Mouse (Mus musculus): ENCODE measurements around the gene Spats1. TPM values are rescaled to one million over a fixed set of nuclear protein-coding genes. Genes with fewer than 3 reads are reported as not detected.
A peak's percentile ranks its signal among the peaks of the same experiment; 100 is the strongest.

Gene Spats1
- polyA plus RNA-seq, 1 experiment from 2014 or later: 0.86 TPM

DNA sequence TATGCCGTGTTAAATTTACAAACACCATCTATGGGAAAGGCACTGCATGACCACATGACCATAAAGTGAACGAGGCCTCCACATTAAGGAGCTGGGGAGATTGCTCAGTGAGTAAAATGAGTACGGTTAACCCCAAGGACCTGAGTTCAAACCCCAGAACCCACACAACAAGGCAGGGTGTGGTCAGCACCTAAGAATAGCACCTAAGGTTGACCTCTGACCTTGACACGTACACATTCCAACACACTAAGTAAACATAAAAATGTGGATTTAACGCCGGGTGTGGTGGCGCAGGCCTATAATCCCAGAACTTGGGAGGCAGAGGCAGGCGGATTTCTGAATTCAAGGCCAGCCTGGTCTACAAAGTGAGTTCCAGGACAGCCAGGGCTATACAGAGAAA, 25.6 kb downstream of the Spats1 start:
- H3K9me3 ChIP-seq (replicated peaks; ENCODE audit: control insufficient read depth, low read length): no peaks in the 10 kb centered on the region
- H3K36me3 ChIP-seq (ENCODE audit: control insufficient read depth, insufficient read depth, low read length): no peaks in the 10 kb centered on the region
- no peak overlapping the region for H3K9ac ChIP-seq (ENCODE audit: low read depth, low read length)
- H3K4me1 ChIP-seq (ENCODE audit: control insufficient read depth, insufficient read depth, low read length): peaks cover 4% of the 10 kb centered on the region; the same call in 1 of the 2 replicates
- no peak overlapping the region for H3K27ac ChIP-seq (ENCODE audit: low read depth, low read length)
- H3K27me3 ChIP-seq (ENCODE audit: control insufficient read depth, insufficient read depth, low read length): no peaks in the 10 kb centered on the region
- WGBS (ENCODE audit: insufficient replicate concordance): 88% methylated on average over 8 of the region's 8 CpGs
- no peak for ATAC-seq (replicated peaks; ENCODE audit: insufficient number of reproducible peaks, low FRiP score, low TSS enrichment)
- H3K4me2 ChIP-seq: no peak overlapping the region
- no peak overlapping the region for H3K4me3 ChIP-seq (ENCODE audit: low read depth, low read length)

DNA sequence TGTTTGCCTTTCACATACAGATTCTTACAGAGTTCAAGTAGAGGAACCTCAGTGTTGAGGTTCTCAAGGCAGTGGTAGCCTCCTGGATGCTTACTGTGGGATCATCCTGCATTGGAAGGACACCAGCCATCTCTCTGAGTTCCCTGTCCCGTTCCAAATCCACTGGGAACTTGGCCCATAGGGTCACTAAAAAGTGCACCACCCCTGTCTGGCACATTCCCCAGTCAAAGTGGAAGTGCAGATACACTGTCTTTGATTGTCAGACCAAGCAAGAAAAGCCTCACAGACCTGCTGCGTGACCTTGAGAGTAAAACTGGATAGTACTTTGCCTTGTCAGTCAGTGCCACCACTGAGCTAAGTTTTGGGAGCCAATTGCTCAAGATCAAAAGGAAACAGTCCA, 28.2 kb downstream of the Spats1 start:
- no peaks in the 10 kb centered on the region for H3K36me3 ChIP-seq (ENCODE audit: control insufficient read depth, insufficient read depth, low read length)
- H3K4me1 ChIP-seq (ENCODE audit: control insufficient read depth, insufficient read depth, low read length): peaks cover 4% of the 10 kb centered on the region; the same call in 1 of the 2 replicates
- H3K27ac ChIP-seq (ENCODE audit: low read depth, low read length): no peak overlapping the region
- no peak for ATAC-seq (replicated peaks; ENCODE audit: insufficient number of reproducible peaks, low FRiP score, low TSS enrichment)
- H3K27me3 ChIP-seq (ENCODE audit: control insufficient read depth, insufficient read depth, low read length): no peaks in the 10 kb centered on the region
- WGBS (ENCODE audit: insufficient replicate concordance): 64% methylated on average over 2 of the region's 2 CpGs
- H3K9me3 ChIP-seq (replicated peaks; ENCODE audit: control insufficient read depth, low read length): no peaks in the 10 kb centered on the region
- no peak overlapping the region for H3K9ac ChIP-seq (ENCODE audit: low read depth, low read length)
- H3K4me2 ChIP-seq: no peak overlapping the region
- H3K4me3 ChIP-seq (ENCODE audit: low read depth, low read length): no peak overlapping the region

DNA sequence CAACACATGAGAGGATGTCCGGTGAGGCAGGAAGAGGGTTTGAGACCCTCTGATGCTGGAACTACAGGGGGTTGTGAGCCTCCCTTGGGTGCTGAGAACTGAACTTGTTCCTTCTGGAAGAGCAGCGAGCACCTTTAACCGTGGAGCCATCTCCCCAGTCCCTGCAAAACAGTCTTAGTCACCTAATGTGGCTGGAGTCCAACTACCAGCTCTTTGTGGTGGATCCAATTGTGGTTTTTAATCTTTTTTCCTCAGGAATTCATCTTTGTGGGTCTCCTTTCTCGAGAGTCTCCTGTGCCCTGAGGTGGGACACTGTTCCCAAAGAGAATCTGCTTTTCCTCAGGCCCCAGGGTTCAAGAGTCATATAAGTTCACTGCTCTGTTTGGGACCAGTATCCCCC, 29.3 kb downstream of the Spats1 start:
- Histone ChIP-seq H3K4me2 (no peak overlapping the region), H3K4me3 (ENCODE audit: low read depth, low read length) (no peak overlapping the region), H3K27me3 (ENCODE audit: control insufficient read depth, insufficient read depth, low read length) (no peaks in the 10 kb centered on the region), H3K27ac (ENCODE audit: low read depth, low read length) (no peak overlapping the region), H3K4me1 (ENCODE audit: control insufficient read depth, insufficient read depth, low read length) (peaks cover 4% of the 10 kb centered on the region; the same call in 1 of the 2 replicates), H3K9me3 (replicated peaks; ENCODE audit: control insufficient read depth, low read length) (no peaks in the 10 kb centered on the region), H3K36me3 (ENCODE audit: control insufficient read depth, insufficient read depth, low read length) (peaks cover 3% of the 10 kb centered on the region; the same call in 1 of the 2 replicates), H3K9ac (ENCODE audit: low read depth, low read length) (no peak overlapping the region)
- 83% methylated on average over 4 of the region's 4 CpGs for WGBS (ENCODE audit: insufficient replicate concordance)
- no peak for ATAC-seq (replicated peaks; ENCODE audit: insufficient number of reproducible peaks, low FRiP score, low TSS enrichment)

DNA sequence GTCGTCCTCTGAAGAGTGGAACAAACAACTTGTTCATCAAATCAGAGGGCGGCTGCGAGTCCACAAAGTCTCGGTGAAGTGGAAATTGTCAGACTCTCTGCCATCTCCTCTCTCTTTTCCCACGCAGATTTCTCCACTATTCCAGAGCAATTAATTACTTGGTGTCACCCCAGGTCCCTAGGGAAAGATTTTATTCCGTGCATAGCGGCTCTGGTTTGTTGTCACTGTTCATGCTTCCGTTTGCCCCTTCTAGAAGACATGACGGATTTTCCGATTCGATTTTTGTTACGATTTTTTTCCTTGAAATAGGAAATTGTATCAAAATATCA, 41.0 kb downstream of the Spats1 start:
- H3K9ac ChIP-seq (ENCODE audit: low read depth, low read length): peak overlapping the region; percentile 93
- 6% methylated on average over 12 of the region's 12 CpGs for WGBS (ENCODE audit: insufficient replicate concordance)
- ATAC-seq (replicated peaks; ENCODE audit: insufficient number of reproducible peaks, low FRiP score, low TSS enrichment): no peak

DNA sequence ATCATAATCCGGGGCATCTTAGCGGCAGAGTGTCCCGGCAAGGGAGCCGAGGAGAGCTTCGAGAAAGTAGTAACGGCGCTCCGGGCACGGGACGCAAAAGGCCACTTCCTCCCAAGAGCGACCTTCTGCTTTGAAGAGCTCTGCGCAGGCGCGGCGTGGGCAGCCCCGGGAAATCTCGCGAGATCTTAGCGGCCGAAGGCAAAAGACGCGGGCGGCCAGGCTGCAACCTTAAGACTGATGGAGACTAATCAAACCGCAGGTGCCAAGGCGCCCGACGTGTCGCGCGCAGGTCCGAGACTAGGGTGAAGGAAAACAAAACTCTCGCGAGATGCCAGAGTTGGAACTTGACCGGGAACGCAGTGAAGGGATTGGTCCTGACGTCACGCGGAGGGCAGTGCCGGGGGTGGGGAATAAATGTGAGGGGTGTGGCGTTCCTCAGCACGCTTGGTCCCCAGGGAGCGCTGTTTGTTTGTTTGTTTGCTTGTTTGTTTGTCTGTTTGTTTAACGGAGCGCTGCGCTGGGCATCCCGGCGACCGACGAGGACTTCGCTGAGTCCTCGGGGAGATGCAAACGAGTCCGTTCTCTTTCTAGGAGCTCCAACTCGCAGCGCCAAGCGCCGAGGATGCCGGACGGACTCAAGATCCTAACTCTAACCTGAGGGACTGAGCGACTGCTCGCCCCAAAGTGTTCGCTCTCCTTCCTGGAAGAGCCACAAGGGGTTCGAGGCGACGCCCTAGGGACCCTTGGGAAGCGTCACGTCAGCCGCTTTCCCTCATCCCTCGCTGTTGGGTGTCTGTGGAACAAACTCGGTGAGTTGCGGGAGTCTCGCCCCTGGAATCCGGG, 41.6 kb downstream of the Spats1 start, which contains the start of gene Cdc5l:
TSS of gene Cdc5l (minus strand) at position 319 of the 843 bp plus-strand sequence.
- under 1% methylated on average over 73 of the region's 73 CpGs for WGBS (ENCODE audit: insufficient replicate concordance)
- H3K9me3 ChIP-seq (replicated peaks; ENCODE audit: control insufficient read depth, low read length): no peaks in the 10 kb centered on the region
- peak; percentile 91 for ATAC-seq (replicated peaks; ENCODE audit: insufficient number of reproducible peaks, low FRiP score, low TSS enrichment)
- peak within 1 kb of the TSS; percentile 93 for H3K9ac ChIP-seq (ENCODE audit: low read depth, low read length)
- peak within 1 kb of the TSS; percentile 97 for H3K27ac ChIP-seq (ENCODE audit: low read depth, low read length)
- no peaks in the 10 kb centered on the region for H3K36me3 ChIP-seq (ENCODE audit: control insufficient read depth, insufficient read depth, low read length)
- H3K4me2 ChIP-seq: peak within 1 kb of the TSS; percentile 82
- H3K27me3 ChIP-seq (ENCODE audit: control insufficient read depth, insufficient read depth, low read length): no peaks in the 10 kb centered on the region
- peaks cover 13% of the 10 kb centered on the region for H3K4me1 ChIP-seq (ENCODE audit: control insufficient read depth, insufficient read depth, low read length)
- peak within 1 kb of the TSS; percentile 84 for H3K4me3 ChIP-seq (ENCODE audit: low read depth, low read length)

More for the DNA sequence above, 41.0 kb downstream of the Spats1 start:
- H3K4me3 ChIP-seq (ENCODE audit: low read depth, low read length): peak overlapping the region; percentile 84
- H3K4me1 ChIP-seq (ENCODE audit: control insufficient read depth, insufficient read depth, low read length): peaks cover 13% of the 10 kb centered on the region
- no peaks in the 10 kb centered on the region for H3K27me3 ChIP-seq (ENCODE audit: control insufficient read depth, insufficient read depth, low read length)
- peak overlapping the region; percentile 72 for H3K4me2 ChIP-seq
- H3K36me3 ChIP-seq (ENCODE audit: control insufficient read depth, insufficient read depth, low read length): no peaks in the 10 kb centered on the region
- no peaks in the 10 kb centered on the region for H3K9me3 ChIP-seq (replicated peaks; ENCODE audit: control insufficient read depth, low read length)
- H3K27ac ChIP-seq (ENCODE audit: low read depth, low read length): peak overlapping the region; percentile 97

- Histone ChIP-seq H3K9me3 (replicated peaks; ENCODE audit: control insufficient read depth, low read length) (no peaks in the 10 kb centered on the region), H3K4me3 (ENCODE audit: low read depth, low read length) (peak overlapping the region; percentile 84), H3K4me1 (ENCODE audit: control insufficient read depth, insufficient read depth, low read length) (peaks cover 13% of the 10 kb centered on the region), H3K27ac (ENCODE audit: low read depth, low read length) (peak overlapping the region; percentile 97), H3K9ac (ENCODE audit: low read depth, low read length) (peak overlapping the region; percentile 93), H3K4me2 (peak overlapping the region; percentile 82), H3K27me3 (ENCODE audit: control insufficient read depth, insufficient read depth, low read length) (no peaks in the 10 kb centered on the region), H3K36me3 (ENCODE audit: control insufficient read depth, insufficient read depth, low read length) (no peaks in the 10 kb centered on the region)
- peak; percentile 62 for ATAC-seq (replicated peaks; ENCODE audit: insufficient number of reproducible peaks, low FRiP score, low TSS enrichment)
- 1% methylated on average over 52 of the region's 62 CpGs for WGBS (ENCODE audit: insufficient replicate concordance)
These were observed 42.4 kb downstream of the Spats1 start for GRCm38 (mm10) chr17:45432706-45433398.

GRCm38 (mm10) chr17:45432007-45432406, 43.2 kb downstream of the Spats1 start:
- Histone ChIP-seq H3K36me3 (ENCODE audit: control insufficient read depth, insufficient read depth, low read length) (no peaks in the 10 kb centered on the region), H3K27me3 (ENCODE audit: control insufficient read depth, insufficient read depth, low read length) (no peaks in the 10 kb centered on the region), H3K4me2 (peak overlapping the region; percentile 82), H3K9ac (ENCODE audit: low read depth, low read length) (peak overlapping the region; percentile 93; the same call in 1 of the 2 replicates), H3K4me3 (ENCODE audit: low read depth, low read length) (peak overlapping the region; percentile 84), H3K27ac (ENCODE audit: low read depth, low read length) (no peak overlapping the region), H3K9me3 (replicated peaks; ENCODE audit: control insufficient read depth, low read length) (no peaks in the 10 kb centered on the region), H3K4me1 (ENCODE audit: control insufficient read depth, insufficient read depth, low read length) (peaks cover 13% of the 10 kb centered on the region)
- ATAC-seq (replicated peaks; ENCODE audit: insufficient number of reproducible peaks, low FRiP score, low TSS enrichment): no peak
- 73% methylated on average over 3 of the region's 3 CpGs for WGBS (ENCODE audit: insufficient replicate concordance)

GRCm38 (mm10) chr17:45417387-45417786, 57.8 kb downstream of the Spats1 start:
- no peak overlapping the region for H3K4me2 ChIP-seq
- peaks cover 21% of the 10 kb centered on the region for H3K36me3 ChIP-seq (ENCODE audit: control insufficient read depth, insufficient read depth, low read length)
- no peak overlapping the region for H3K27ac ChIP-seq (ENCODE audit: low read depth, low read length)
- no peaks in the 10 kb centered on the region for H3K9me3 ChIP-seq (replicated peaks; ENCODE audit: control insufficient read depth, low read length)
- H3K27me3 ChIP-seq (ENCODE audit: control insufficient read depth, insufficient read depth, low read length): no peaks in the 10 kb centered on the region
- H3K4me1 ChIP-seq (ENCODE audit: control insufficient read depth, insufficient read depth, low read length): no peaks in the 10 kb centered on the region
- ATAC-seq (replicated peaks; ENCODE audit: insufficient number of reproducible peaks, low FRiP score, low TSS enrichment): no peak
- WGBS (ENCODE audit: insufficient replicate concordance): 78% methylated on average over 2 of the region's 2 CpGs
- H3K9ac ChIP-seq (ENCODE audit: low read depth, low read length): no peak overlapping the region
- H3K4me3 ChIP-seq (ENCODE audit: low read depth, low read length): no peak overlapping the region
